Mouse (Mus musculus) heart, embryonic 15.5 days (tissue): ENCODE data around the gene Rest. TPM values are rescaled to one million over a fixed set of nuclear protein-coding genes. Genes with fewer than 3 reads are reported as not detected.

Source experiments
- ATAC-seq: fragments of 200-750 bp; cut with Nextera tagmentation; replicated peaks from 2 replicates; pipeline ENCODE4 v1.8.0; 2017; ENCODE audit warnings: low read depth, moderate TSS enrichment; ENCODE audit not compliant: insufficient number of reproducible peaks, insufficient read depth, low FRiP score
- H3K27ac ChIP-seq: fragments of 300-500 bp; sonication (generic); 2 replicates; pipeline ENCODE4 v1.5.1; 2015; ENCODE audit warnings: mild to moderate bottlenecking, inconsistent platforms
- H3K27me3 ChIP-seq: fragments of 300-500 bp; sonication (generic); 2 replicates; pipeline ENCODE4 v1.6.1; 2015; ENCODE audit warnings: inconsistent platforms
- H3K36me3 ChIP-seq: fragments of 300-500 bp; sonication (generic); 2 replicates; pipeline ENCODE4 v1.6.1; 2015; ENCODE audit warnings: mild to moderate bottlenecking, inconsistent platforms
- H3K4me1 ChIP-seq: fragments of 300-500 bp; sonication (generic); replicated peaks from 2 replicates; pipeline ENCODE4 v1.6.1; 2015; ENCODE audit warnings: inconsistent platforms
- H3K4me2 ChIP-seq: fragments of 300-500 bp; sonication (generic); 2 replicates; pipeline ENCODE4 v1.6.1; 2015; ENCODE audit warnings: inconsistent platforms, mild to moderate bottlenecking, moderate library complexity
- H3K4me3 ChIP-seq: fragments of 300-500 bp; sonication (generic); 2 replicates; pipeline ENCODE4 v1.5.1; 2015; ENCODE audit warnings: mild to moderate bottlenecking, inconsistent platforms
- H3K9ac ChIP-seq: fragments of 300-500 bp; sonication (generic); 2 replicates; pipeline ENCODE4 v1.6.1; 2015; ENCODE audit warnings: mild to moderate bottlenecking, inconsistent platforms
- H3K9me3 ChIP-seq: fragments of 300-500 bp; sonication (generic); replicated peaks from 2 replicates; pipeline ENCODE4 v1.6.1; 2016; ENCODE audit warnings: inconsistent platforms
- WGBS: fragments of 180-500 bp; shearing (Covaris S2); methylation state at CpG from one replicate; pipeline ENCODE4 v1.1.7; 2015; ENCODE audit warnings: mixed read lengths; 5-methylcytosine and 5-hydroxymethylcytosine counted together
- microRNA-seq: library from miRNA; unstranded; fragments of <30 nt; microRNA quantifications from one replicate; pipeline ENCODE4, GENCODE M21; 2016
- polyA plus RNA-seq: library from polyadenylated mRNA; unstranded; fragments of >200 nt; fragmentation: Nextera tagmentation; extraction: Ambion mirVana; gene quantifications from 2 replicates; pipeline ENCODE4 v1.2.1, GENCODE M21; 2015

The Rest gene
- polyA plus RNA-seq, 1 experiment from 2014 or later = 19.3 TPM

- WGBS = 92% methylated on average over 4 of the region's 4 CpGs
- no peaks in the 10 kb centered on the region for H3K9me3 ChIP-seq
- no peak overlapping the region for H3K4me2 ChIP-seq
- no peaks in the 10 kb centered on the region for H3K27me3 ChIP-seq
- H3K4me1 ChIP-seq = peaks cover 14% of the 10 kb centered on the region
- H3K36me3 ChIP-seq = peaks cover 35% of the 10 kb centered on the region
- no peak overlapping the region for H3K4me3 ChIP-seq
- no peak overlapping the region for H3K9ac ChIP-seq
- ATAC-seq = no peak
- H3K27ac ChIP-seq = no peak overlapping the region
Measured at GRCm38 (mm10) chr5:77314206-77314605, 48.9 kb downstream of the Rest start.

GRCm38 (mm10) chr5:77314986-77315385 lies 49.7 kb downstream of the Rest start:
- H3K27me3 ChIP-seq = no peaks in the 10 kb centered on the region
- H3K4me2 ChIP-seq = no peak overlapping the region
- no peak overlapping the region for H3K27ac ChIP-seq
- no peak overlapping the region for H3K4me3 ChIP-seq
- ATAC-seq = no peak
- WGBS = 90% methylated on average over 6 of the region's 6 CpGs
- H3K9ac ChIP-seq = no peak overlapping the region
- peaks cover 39% of the 10 kb centered on the region for H3K36me3 ChIP-seq
- peaks cover 13% of the 10 kb centered on the region for H3K4me1 ChIP-seq
- no peaks in the 10 kb centered on the region for H3K9me3 ChIP-seq

- H3K27ac ChIP-seq = no peak overlapping the region
- no peak overlapping the region for H3K4me3 ChIP-seq
- WGBS = 58% methylated on average over 1 of the region's 1 CpGs
- no peak overlapping the region for H3K9ac ChIP-seq
- H3K9me3 ChIP-seq = no peaks in the 10 kb centered on the region
- H3K4me2 ChIP-seq = no peak overlapping the region
- no peaks in the 10 kb centered on the region for H3K4me1 ChIP-seq
- peaks cover 83% of the 10 kb centered on the region for H3K36me3 ChIP-seq
- no peak for ATAC-seq
- no peaks in the 10 kb centered on the region for H3K27me3 ChIP-seq
Measured at GRCm38 (mm10) chr5:77324936-77325335, 59.6 kb downstream of the Rest start.

DNA sequence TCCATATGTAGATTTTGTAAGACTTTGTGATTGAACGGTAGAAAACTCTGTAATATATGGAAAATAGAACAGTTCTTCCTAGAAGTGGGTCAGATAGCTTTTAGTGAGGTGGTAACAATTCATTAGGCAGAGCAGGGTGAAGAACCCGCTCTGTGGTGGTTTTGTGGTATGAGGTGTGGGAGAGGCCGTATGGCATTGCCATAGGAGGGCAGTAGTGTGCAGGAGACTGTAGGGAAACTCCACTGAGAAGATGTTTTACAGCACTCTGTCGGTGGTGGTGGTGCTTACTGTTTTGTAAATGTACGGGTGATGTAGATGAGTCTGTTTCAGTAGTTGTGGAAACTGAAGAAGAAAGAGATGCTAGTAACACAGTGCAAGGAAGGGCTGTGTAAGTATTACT lies 64.9 kb downstream of the Rest start:
- ATAC-seq = no peak
- peaks cover 72% of the 10 kb centered on the region for H3K36me3 ChIP-seq
- H3K9me3 ChIP-seq = no peaks in the 10 kb centered on the region
- no peaks in the 10 kb centered on the region for H3K27me3 ChIP-seq
- no peak overlapping the region for H3K4me3 ChIP-seq
- H3K4me1 ChIP-seq = no peaks in the 10 kb centered on the region
- H3K4me2 ChIP-seq = no peak overlapping the region
- no peak overlapping the region for H3K9ac ChIP-seq
- H3K27ac ChIP-seq = no peak overlapping the region
- 78% methylated on average over 5 of the region's 5 CpGs for WGBS

Small RNA genes lying within 50 kb of the gene (microRNA-seq; reads per million reads assigned to microRNA genes)
- gene Mir5098 = not detected

Other genes with a start within 250 kb of the Rest start
- gene Thegl, start 249.5 kb upstream of the Rest start, polyA plus RNA-seq = 0.15 TPM in 1 of 2 replicates, not detected in the other
- gene Hopx, start 150.4 kb upstream of the Rest start, polyA plus RNA-seq = 16.0 and 23.6 TPM in 2 replicates
- 3.0 and 3.7 TPM in 2 replicates for gene Spink2, start 54.0 kb upstream of the Rest start, polyA plus RNA-seq
- gene Noa1, start 44.6 kb downstream of the Rest start, polyA plus RNA-seq = 20.6 and 21.6 TPM in 2 replicates
- 32.7 and 39.2 TPM in 2 replicates for gene Polr2b, start 44.7 kb downstream of the Rest start, polyA plus RNA-seq
- 74.2 and 78.7 TPM in 2 replicates for gene Igfbp7, start 142.6 kb downstream of the Rest start, polyA plus RNA-seq